Mouse (Mus musculus) effector memory CD4-positive, alpha-beta T cell, adult 5 months (primary cell): ENCODE measurements around the gene Ccl27b. TPM values are rescaled to one million over a fixed set of nuclear protein-coding genes. Genes with fewer than 3 reads are reported as not detected.

Experiments used
- polyA plus RNA-seq: library from polyadenylated mRNA; unstranded; fragments of 100-300 nt; shearing (Covaris generic); gene quantifications from one replicate; pipeline ENCODE4 v1.2.1, GENCODE M21; 2017

Gene Ccl27b
- not detected for polyA plus RNA-seq

DNA sequence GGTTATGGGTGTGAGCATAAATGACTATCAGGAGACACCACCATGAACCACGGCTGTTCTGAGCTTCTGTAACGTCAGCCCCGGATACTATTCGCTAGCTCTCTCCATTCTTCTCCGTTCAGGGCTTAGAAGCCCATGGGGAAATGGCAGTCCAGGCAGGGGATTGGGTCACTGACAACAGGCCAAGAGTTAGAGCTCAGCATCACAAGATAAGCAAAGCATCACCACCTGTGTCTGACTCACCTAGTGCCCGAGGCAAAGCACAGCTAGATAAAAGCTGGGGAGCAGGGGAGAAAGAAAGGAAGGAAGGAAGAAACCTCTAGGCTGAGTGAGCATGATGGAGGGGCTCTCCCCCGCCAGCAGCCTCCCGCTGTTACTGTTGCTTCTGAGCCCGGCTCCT, at the start of gene Ccl27b:
Ccl27b (plus strand) TSS at position 301 of the 400 bp plus-strand sequence.

DNA sequence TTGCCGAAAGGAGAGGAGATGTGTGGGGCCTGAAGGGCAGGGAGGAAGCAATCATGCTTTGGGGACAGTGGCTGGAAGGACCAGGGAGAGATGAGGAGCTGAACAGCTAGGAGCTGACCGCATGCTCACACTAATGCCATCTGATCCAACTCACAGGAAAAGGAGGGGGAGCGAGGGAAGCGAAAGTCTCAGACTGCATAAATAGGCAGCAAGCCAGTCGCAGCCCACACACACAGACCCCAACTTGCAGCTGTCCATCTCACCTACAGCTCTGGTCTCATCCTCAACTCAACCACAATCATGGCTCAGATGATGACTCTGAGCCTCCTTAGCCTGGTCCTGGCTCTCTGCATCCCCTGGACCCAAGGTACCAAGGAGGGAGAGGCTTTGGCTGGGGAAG, 43.2 kb upstream of the Ccl27b start, which contains the start of gene Gm10591:
Gm10591 (plus strand) TSS at position 301 of the 400 bp plus-strand sequence.

DNA sequence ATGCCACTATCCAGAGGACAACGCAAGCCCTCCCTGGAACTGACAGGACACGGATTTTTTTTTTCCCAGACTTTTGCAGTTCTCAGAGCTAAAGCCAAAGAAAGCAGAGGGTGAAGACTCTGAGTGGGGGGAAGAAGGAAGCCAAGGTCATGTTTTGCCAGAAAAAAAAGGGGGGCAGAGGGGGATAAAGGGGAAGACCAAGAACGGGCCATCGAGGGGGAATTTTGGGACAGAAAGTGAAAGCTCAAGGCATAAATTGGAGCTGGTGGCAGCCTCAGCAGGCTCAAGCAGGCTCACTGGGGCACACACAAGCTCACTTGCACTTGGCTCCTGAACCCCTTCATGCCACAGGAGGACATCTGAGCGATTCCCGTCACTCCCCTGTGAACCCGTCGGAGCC, 25.6 kb upstream of the Ccl27b start, which contains the start of gene Gm2564:
Gm2564 (plus strand) TSS at position 301 of the 400 bp plus-strand sequence.

DNA sequence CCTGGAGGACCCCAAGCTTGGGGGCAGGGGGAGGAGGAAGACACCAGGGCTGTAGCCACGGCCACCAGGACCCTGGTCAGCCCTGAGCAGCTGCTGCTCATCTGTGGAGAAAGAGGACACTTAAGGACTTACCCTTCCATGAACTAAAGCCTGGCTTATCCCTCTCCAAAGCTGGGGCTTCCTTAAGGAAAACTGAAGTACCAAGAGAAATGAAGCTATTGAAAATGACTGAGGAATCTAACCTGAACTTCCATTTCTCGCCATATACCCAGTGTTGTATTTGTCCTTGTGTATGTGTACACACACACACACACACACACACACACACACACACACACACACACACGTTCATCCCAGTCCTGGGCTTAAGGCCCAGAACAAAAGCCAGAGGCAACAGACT, 6.7 kb downstream of the Ccl27b start, which contains the start of gene Il11ra2:
Il11ra2 (minus strand) TSS at position 101 of the 400 bp plus-strand sequence.

Other genes starting within 250 kb of the Ccl27b start
- not detected for gene Gm21586, start 215.9 kb upstream of the Ccl27b start, polyA plus RNA-seq
- not detected for gene Gm2163, start 188.5 kb upstream of the Ccl27b start, polyA plus RNA-seq
- gene Fam205a2, start 127.1 kb upstream of the Ccl27b start, polyA plus RNA-seq, result not detected
- gene Gm10591, start 43.1 kb upstream of the Ccl27b start, polyA plus RNA-seq, result not detected
- gene Gm2564, start 25.5 kb upstream of the Ccl27b start, polyA plus RNA-seq, result not detected
- not detected for gene Il11ra2, start 6.6 kb downstream of the Ccl27b start, polyA plus RNA-seq
- not detected for gene 4930578G10Rik, start 80.3 kb downstream of the Ccl27b start, polyA plus RNA-seq
- gene Ccl19, start 101.3 kb downstream of the Ccl27b start, polyA plus RNA-seq, result not detected
- gene Ccl21a, start 118.7 kb downstream of the Ccl27b start, polyA plus RNA-seq, result not detected
- gene Fam205a1, start 198.6 kb downstream of the Ccl27b start, polyA plus RNA-seq, result not detected
- gene Gm12394, start 201.5 kb downstream of the Ccl27b start, polyA plus RNA-seq, result not detected
- gene Fam205c, start 219.0 kb downstream of the Ccl27b start, polyA plus RNA-seq, result not detected